Mouse (Mus musculus) CH12.LX (cell line): Measurements from ENCODE around the gene Eif4e1b. TPM values are rescaled to one million over a fixed set of nuclear protein-coding genes. Genes with fewer than 3 reads are reported as not detected.

Experiments used
- DNase-seq: peaks from one replicate; pipeline ENCODE4 v3.0.0-alpha.2; 2013; ENCODE audit errors: extremely low read depth
- H3K27ac ChIP-seq: 2 replicates; pipeline ENCODE4 v1.5.1; 2012; ENCODE audit warnings: low read depth, mild to moderate bottlenecking, control low read depth, moderate library complexity; ENCODE audit not compliant: insufficient read depth
- H3K27me3 ChIP-seq: replicated peaks from 2 replicates; pipeline ENCODE3; 2012; ENCODE audit warnings: inconsistent platforms
- H3K36me3 ChIP-seq, 2 experiments: replicated peaks in 1 of 2; 2 replicates each; pipeline versions ENCODE3 to v1.6.1; 2012; ENCODE audit warnings: inconsistent platforms in 1 of 2, low read length in 1 of 2, mild to moderate bottlenecking in 1 of 2, mixed read lengths in 1 of 2, moderate library complexity in 1 of 2; ENCODE audit not compliant: control insufficient read depth in 1 of 2, insufficient read depth in 1 of 2
- H3K4me1 ChIP-seq, 2 experiments: 2 replicates each; pipeline ENCODE4 v1.6.1; 2012; ENCODE audit warnings: inconsistent platforms in 1 of 2, moderate library complexity in 1 of 2; ENCODE audit not compliant: insufficient read depth in 2 of 2, control insufficient read depth in 1 of 2
- H3K4me2 ChIP-seq: 2 replicates; pipeline ENCODE4 v1.6.1; 2012; ENCODE audit warnings: low read depth, mild to moderate bottlenecking, control low read depth; ENCODE audit not compliant: poor library complexity, insufficient read depth, severe bottlenecking
- H3K4me3 ChIP-seq, 3 experiments: fragments of 150-350 bp in 1 of 3; sonication (generic) in 1 of 3; replicated peaks in 1 of 3; 2 replicates each; pipeline versions ENCODE3 to v1.5.1; 2011 to 2012; ENCODE audit warnings: low read depth in 2 of 3, low read length in 2 of 3, mild to moderate bottlenecking in 2 of 3, moderate library complexity in 2 of 3, control low read depth in 1 of 3, improper control_type of control experiment in 1 of 3, inconsistent platforms in 1 of 3, mixed read lengths in 1 of 3; ENCODE audit not compliant: poor library complexity in 1 of 3
- H3K79me2 ChIP-seq: replicated peaks from 2 replicates; pipeline ENCODE4 v1.6.1; 2012; ENCODE audit warnings: mild to moderate bottlenecking, moderate library complexity; ENCODE audit not compliant: control insufficient read depth, poor library complexity, insufficient read depth, severe bottlenecking; ENCODE audit errors: extremely low read depth
- H3K9ac ChIP-seq: 2 replicates; pipeline ENCODE4 v1.6.1; 2012; ENCODE audit warnings: low read depth, mild to moderate bottlenecking, control low read depth, moderate library complexity; ENCODE audit not compliant: insufficient read depth
- H3K9me3 ChIP-seq: replicated peaks from 2 replicates; pipeline ENCODE3; 2012; ENCODE audit warnings: low read length, inconsistent platforms, mixed read lengths
- BHLHE40 ChIP-seq: IDR thresholded peaks from 2 replicates; pipeline ENCODE4 v1.6.1; 2011; ENCODE audit warnings: mild to moderate bottlenecking, low read depth, low read length, improper control_type of control experiment
- CHD1 ChIP-seq: IDR thresholded peaks from 2 replicates; pipeline ENCODE4 v1.6.1; 2012; ENCODE audit warnings: low read depth, low read length, improper control_type of control experiment, inconsistent platforms
- CTCF ChIP-seq, 2 experiments: IDR thresholded peaks in 1 of 2; conservative IDR thresholded peaks in 1 of 2; 2 replicates each; pipeline ENCODE4 v1.5.1; 2011 to 2012; ENCODE audit warnings: low read depth in 2 of 2, low read length in 2 of 2, improper control_type of control experiment in 1 of 2, inconsistent platforms in 1 of 2, mild to moderate bottlenecking in 1 of 2, moderate library complexity in 1 of 2
- E2F4 ChIP-seq: IDR thresholded peaks from 2 replicates; pipeline ENCODE4 v1.6.1; 2011; ENCODE audit warnings: low read depth, low read length, improper control_type of control experiment; ENCODE audit not compliant: insufficient replicate concordance
- ETS1 ChIP-seq: conservative IDR thresholded peaks from 2 replicates; pipeline ENCODE4 v1.6.1; 2012; ENCODE audit warnings: low read depth, mild to moderate bottlenecking, inconsistent platforms, low read length, improper control_type of control experiment, moderate library complexity
- GABPA ChIP-seq: IDR thresholded peaks from 2 replicates; pipeline ENCODE4 v1.6.1; 2012; ENCODE audit warnings: low read depth, low read length, improper control_type of control experiment, inconsistent platforms; ENCODE audit not compliant: insufficient replicate concordance
- HCFC1 ChIP-seq: IDR thresholded peaks from 2 replicates; pipeline ENCODE4 v1.6.1; 2012; ENCODE audit warnings: low read depth, mild to moderate bottlenecking, inconsistent platforms, low read length, improper control_type of control experiment
- IRF4 ChIP-seq: IDR thresholded peaks from 2 replicates; pipeline ENCODE4 v1.6.1; 2014; ENCODE audit warnings: low read depth, mild to moderate bottlenecking, inconsistent platforms, low read length, improper control_type of control experiment
- JUN ChIP-seq: IDR thresholded peaks from 2 replicates; pipeline ENCODE4 v1.6.1; 2011; ENCODE audit warnings: low read depth, mild to moderate bottlenecking, low read length, improper control_type of control experiment, moderate library complexity; ENCODE audit not compliant: insufficient read depth
- JUND ChIP-seq: conservative IDR thresholded peaks from 2 replicates; pipeline ENCODE4 v1.6.1; 2011; ENCODE audit warnings: low read depth, low read length, improper control_type of control experiment
- KAT2A ChIP-seq: IDR thresholded peaks from 2 replicates; pipeline ENCODE4 v1.6.1; 2012; ENCODE audit warnings: low read length, improper control_type of control experiment, inconsistent platforms; ENCODE audit not compliant: insufficient replicate concordance
- MAX ChIP-seq: IDR thresholded peaks from 2 replicates; pipeline ENCODE4 v1.6.1; 2011; ENCODE audit warnings: low read length, improper control_type of control experiment
- MAZ ChIP-seq: IDR thresholded peaks from 2 replicates; pipeline ENCODE4 v1.6.1; 2012; ENCODE audit warnings: low read depth, mild to moderate bottlenecking, inconsistent platforms, low read length, improper control_type of control experiment, moderate library complexity
- NRF1 ChIP-seq: IDR thresholded peaks from 2 replicates; pipeline ENCODE4 v1.6.1; 2014; ENCODE audit warnings: low read depth, mild to moderate bottlenecking, inconsistent platforms, low read length, improper control_type of control experiment, moderate library complexity
- POLR2A ChIP-seq: IDR thresholded peaks from 2 replicates; pipeline ENCODE4 v1.6.1; 2011; ENCODE audit warnings: low read depth, mild to moderate bottlenecking, improper control_type of control experiment, low read length
- POLR2AphosphoS2 ChIP-seq: IDR thresholded peaks from 2 replicates; pipeline ENCODE4 v1.6.1; 2011; ENCODE audit warnings: low read depth, low read length, improper control_type of control experiment
- TCF12 ChIP-seq: IDR thresholded peaks from 2 replicates; pipeline ENCODE4 v1.6.1; 2014; ENCODE audit warnings: low read depth, mild to moderate bottlenecking, inconsistent platforms, low read length, improper control_type of control experiment
- UBTF ChIP-seq: IDR thresholded peaks from 2 replicates; pipeline ENCODE4 v1.6.1; 2012; ENCODE audit warnings: low read depth, mild to moderate bottlenecking, inconsistent platforms, low read length, improper control_type of control experiment, moderate library complexity
- ZKSCAN1 ChIP-seq: IDR thresholded peaks from 2 replicates; pipeline ENCODE4 v1.6.1; 2012; ENCODE audit warnings: low read depth, inconsistent platforms, low read length, improper control_type of control experiment, borderline replicate concordance
- ZMIZ1 ChIP-seq: IDR thresholded peaks from 2 replicates; pipeline ENCODE4 v1.6.1; 2012; ENCODE audit warnings: low read depth, mild to moderate bottlenecking, inconsistent platforms, low read length, improper control_type of control experiment
- ZNF384 ChIP-seq: IDR thresholded peaks from 2 replicates; pipeline ENCODE4 v1.6.1; 2012; ENCODE audit warnings: low read depth, low read length, improper control_type of control experiment, inconsistent platforms
- dilution Hi-C: fragments of 300-500 bp; cut with MboI; formaldehyde crosslinking; loops from 2 replicates; pipeline ENCODE4 v1.14.3; 2020; ENCODE audit warnings: low sequenced_read_pairs; ENCODE audit not compliant: extremely low pct_unique_long_range_greater_than_20kb, extremely low pct_ligation_motif_present
- in situ Hi-C: fragments of 300-500 bp; cut with MboI; formaldehyde crosslinking; loops from 3 replicates; pipeline ENCODE4 v1.14.3; 2019; ENCODE audit warnings: low sequenced_read_pairs, low pct_ligation_motif_present, low pct_unique_long_range_greater_than_20kb, mixed read lengths
- polyA plus RNA-seq: library from polyadenylated mRNA; unstranded; fragments of >175 nt; gene quantifications from 2 replicates; pipeline ENCODE4 v1.2.1, GENCODE M21; 2012; ENCODE audit warnings: low read depth; ENCODE audit not compliant: insufficient read length
- total RNA-seq, 2 experiments: library from RNA; depleted of rRNA; stranded (reverse); fragments of 300-350 nt in 1 of 2; fragments of >200 nt in 1 of 2; gene quantifications; 2 replicates each; pipeline ENCODE4 v1.2.3; 2012 to 2014

Eif4e1b gene
- total and polyA plus RNA-seq, 3 experiments = not detected

- Histone ChIP-seq H3K27ac (no peak overlapping the region), H3K4me1 (no peaks in the 10 kb centered on the region), H3K79me2 (no peaks in the 10 kb centered on the region), H3K4me2 (no peak overlapping the region), H3K9ac (no peak overlapping the region), H3K9me3 (peaks cover 7% of the 10 kb centered on the region), H3K36me3 (no peaks in the 10 kb centered on the region), H3K4me3 (no peak overlapping the region), H3K27me3 (peaks cover 57% of the 10 kb centered on the region)
- in situ Hi-C loops (no loop called here), dilution Hi-C loops (no loop called here)
- DNase-seq = no peak
- TF ChIP-seq BHLHE40 (no peak), ZMIZ1 (no peak), ZNF384 (no peak), IRF4 (no peak), ETS1 (no peak), E2F4 (no peak), CHD1 (no peak), POLR2AphosphoS2 (no peak), MAX (no peak), KAT2A (no peak), GABPA (no peak), MAZ (no peak), NRF1 (no peak)
Measured at GRCm38 (mm10) chr13:54749061-54749863, 34.5 kb upstream of the Eif4e1b start.

GRCm38 (mm10) chr13:54749864-54750411, 33.9 kb upstream of the Eif4e1b start, which contains the start of gene Gprin1:
Gene Gprin1 (minus strand): TSS chr13:54749874.
- Histone ChIP-seq H3K36me3 (no peaks in the 10 kb centered on the region), H3K9me3 (peaks cover 7% of the 10 kb centered on the region), H3K27me3 (peaks cover 56% of the 10 kb centered on the region), H3K79me2 (no peaks in the 10 kb centered on the region), H3K27ac (no peak within 1 kb of the TSS), H3K9ac (no peak within 1 kb of the TSS), H3K4me3 (no peak within 1 kb of the TSS), H3K4me1 (no peaks in the 10 kb centered on the region), H3K4me2 (no peak within 1 kb of the TSS)
- DNase-seq = no peak
- TF ChIP-seq JUN = no peak
- TF ChIP-seq POLR2A = no peak
- TF ChIP-seq ZKSCAN1 = no peak
- no peak for TF ChIP-seq HCFC1
- no peak for TF ChIP-seq UBTF
- no peak for TF ChIP-seq TCF12
- no peak for TF ChIP-seq ETS1
- TF ChIP-seq CHD1 = no peak
- TF ChIP-seq JUND = no peak
- TF ChIP-seq CTCF (conservative IDR thresholded peaks at IDR 0.05 in 1 of 2, IDR thresholded peaks at IDR 0.05 in 1 of 2; ENCODE audit: low read depth in 2 of 2, low read length in 2 of 2) = no peak
- in situ Hi-C loops = no loop called here
- dilution Hi-C loops = no loop called here
